Mouse (Mus musculus) embryonic facial prominence, embryonic 12.5 days (tissue): ENCODE results near the gene Gfod1. TPM values are rescaled to one million over a fixed set of nuclear protein-coding genes. Genes with fewer than 3 reads are reported as not detected.

Experiments used
- ATAC-seq: fragments of 200-750 bp; cut with Nextera tagmentation; 2 replicates; pipeline ENCODE4 v1.8.0; 2017; ENCODE audit not compliant: insufficient number of reproducible peaks, insufficient read depth, low FRiP score, low TSS enrichment
- H3K27ac ChIP-seq: fragments of 300-500 bp; sonication (generic); 2 replicates; pipeline ENCODE4 v1.5.1; 2016; ENCODE audit warnings: mild to moderate bottlenecking
- H3K27me3 ChIP-seq: fragments of 300-500 bp; sonication (generic); 2 replicates; pipeline ENCODE4 v1.6.1; 2016; ENCODE audit warnings: mild to moderate bottlenecking, moderate library complexity
- H3K36me3 ChIP-seq: fragments of 300-500 bp; sonication (generic); 2 replicates; pipeline ENCODE4 v1.6.1; 2016; ENCODE audit warnings: mild to moderate bottlenecking
- H3K4me1 ChIP-seq: fragments of 300-500 bp; sonication (generic); 2 replicates; pipeline ENCODE4 v1.6.1; 2016
- H3K4me2 ChIP-seq: fragments of 300-500 bp; sonication (generic); replicated peaks from 2 replicates; pipeline ENCODE4 v1.6.1; 2016; ENCODE audit warnings: mild to moderate bottlenecking, moderate library complexity
- H3K4me3 ChIP-seq: fragments of 300-500 bp; sonication (generic); 2 replicates; pipeline ENCODE4 v1.5.1; 2016; ENCODE audit warnings: mild to moderate bottlenecking
- H3K9ac ChIP-seq: fragments of 300-500 bp; sonication (generic); 2 replicates; pipeline ENCODE4 v1.6.1; 2016; ENCODE audit warnings: mild to moderate bottlenecking, moderate library complexity
- H3K9me3 ChIP-seq: fragments of 300-500 bp; sonication (generic); 2 replicates; pipeline ENCODE4 v1.6.1; 2016; ENCODE audit warnings: mild to moderate bottlenecking, moderate library complexity
- WGBS: fragments of 180-500 bp; shearing (Covaris S2); methylation state at CpG from one replicate; pipeline ENCODE4 v1.1.7; 2016; 5-methylcytosine and 5-hydroxymethylcytosine counted together
- polyA plus RNA-seq: library from polyadenylated mRNA; unstranded; fragments of >200 nt; fragmentation: Nextera tagmentation; extraction: Ambion mirVana; gene quantifications from 2 replicates; pipeline ENCODE4 v1.2.1, GENCODE M21; 2016

Gene Gfod1
- polyA plus RNA-seq, 1 experiment from 2014 or later = 0.87 TPM

- 75% methylated on average over 13 of the region's 13 CpGs for WGBS
- H3K9ac ChIP-seq = no peak overlapping the region
- no peak overlapping the region for H3K4me2 ChIP-seq
- no peak overlapping the region for H3K27ac ChIP-seq
- 0 out of 2 replicates have a peak, but pooled peaks cover 3% of the 10 kb centered on the region for H3K9me3 ChIP-seq
- H3K4me1 ChIP-seq = peaks cover 13% of the 10 kb centered on the region
- no peak for ATAC-seq
- H3K4me3 ChIP-seq = no peak overlapping the region
- no peaks in the 10 kb centered on the region for H3K27me3 ChIP-seq
- no peaks in the 10 kb centered on the region for H3K36me3 ChIP-seq
Observed at GRCm38 (mm10) chr13:43272303-43273135, 31.5 kb downstream of the Gfod1 start.

DNA sequence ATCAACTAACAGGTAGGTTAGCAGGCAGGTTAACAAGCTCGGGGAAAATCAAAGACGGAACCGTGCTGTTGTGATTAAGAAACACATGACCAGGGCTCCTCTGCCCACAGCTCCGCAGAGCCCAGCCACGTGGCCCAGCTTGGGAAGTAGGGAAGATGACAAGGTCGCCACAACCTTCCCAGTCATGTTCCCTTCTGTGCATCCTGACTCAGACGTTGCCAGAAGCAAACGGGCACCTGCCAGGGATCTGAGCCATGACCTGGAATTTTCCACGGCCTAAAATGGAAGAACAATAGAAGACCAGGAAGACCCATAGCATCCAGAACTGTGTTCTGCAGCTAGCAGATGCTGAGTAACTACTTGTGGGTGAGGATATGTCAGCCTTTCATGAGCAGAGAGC, 32.5 kb downstream of the Gfod1 start:
- ATAC-seq = no peak
- H3K27me3 ChIP-seq = no peaks in the 10 kb centered on the region
- no peak overlapping the region for H3K9ac ChIP-seq
- no peak overlapping the region for H3K27ac ChIP-seq
- no peak overlapping the region for H3K4me2 ChIP-seq
- no peaks in the 10 kb centered on the region for H3K36me3 ChIP-seq
- peaks cover 13% of the 10 kb centered on the region for H3K4me1 ChIP-seq
- H3K9me3 ChIP-seq = no peaks in the 10 kb centered on the region
- 73% methylated on average over 9 of the region's 9 CpGs for WGBS
- H3K4me3 ChIP-seq = no peak overlapping the region

DNA sequence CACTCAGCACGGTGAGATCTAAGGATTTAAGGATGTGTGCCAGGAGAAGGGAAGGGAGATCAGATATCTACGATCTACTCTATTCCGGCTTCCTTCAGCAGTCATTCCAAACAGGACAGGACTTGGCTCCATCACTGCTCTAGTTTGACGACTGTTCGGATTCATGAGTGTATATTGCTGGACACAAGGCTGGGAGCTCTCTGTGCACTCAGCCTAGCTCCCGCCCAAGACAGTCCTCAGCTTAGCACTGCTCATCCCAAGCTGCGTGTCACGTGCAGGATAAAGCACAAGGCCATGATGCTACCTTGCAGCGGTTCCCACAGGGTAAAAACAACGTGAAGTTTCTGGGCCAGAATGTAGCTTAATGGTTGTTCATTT, 33.8 kb downstream of the Gfod1 start:
- H3K27ac ChIP-seq = no peak overlapping the region
- peaks cover 13% of the 10 kb centered on the region for H3K4me1 ChIP-seq
- H3K9me3 ChIP-seq = no peaks in the 10 kb centered on the region
- no peaks in the 10 kb centered on the region for H3K27me3 ChIP-seq
- no peak overlapping the region for H3K4me2 ChIP-seq
- no peaks in the 10 kb centered on the region for H3K36me3 ChIP-seq
- no peak overlapping the region for H3K4me3 ChIP-seq
- H3K9ac ChIP-seq = no peak overlapping the region
- ATAC-seq = no peak
- 66% methylated on average over 10 of the region's 10 CpGs for WGBS

DNA sequence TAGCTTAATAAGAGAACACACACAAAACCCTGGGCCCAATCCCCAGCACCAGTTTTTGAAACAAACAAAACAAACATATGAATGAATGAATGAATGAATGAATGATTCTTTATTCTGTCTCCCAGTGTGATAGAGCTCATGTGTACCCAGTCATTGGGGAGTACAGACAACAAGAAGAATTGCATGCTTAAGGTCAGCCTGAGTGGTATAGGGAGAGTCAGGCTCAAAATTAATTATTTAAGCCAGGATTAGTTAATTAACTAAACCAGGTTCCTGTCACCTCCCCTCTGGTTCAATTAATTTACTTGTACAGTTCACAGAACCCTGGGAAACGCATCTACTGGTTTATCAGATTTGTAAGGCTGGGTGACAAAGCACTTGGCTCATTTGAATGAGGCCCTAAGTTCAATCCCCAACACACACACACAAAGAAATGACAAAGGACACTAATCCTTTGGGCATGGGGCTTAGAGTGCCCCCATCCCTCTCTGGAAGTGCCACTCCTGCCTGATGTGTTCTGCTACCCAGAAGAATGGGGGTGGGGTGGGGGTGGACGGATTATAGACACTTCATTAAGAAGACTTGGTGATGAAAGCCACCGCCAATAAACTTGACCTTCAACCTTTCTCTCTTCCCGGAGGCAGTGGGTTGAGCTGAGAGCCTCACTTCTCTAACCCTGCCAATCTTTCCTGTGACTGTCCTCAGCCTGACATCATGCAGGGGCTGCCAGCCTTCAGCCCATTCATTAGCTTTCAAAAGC, 34.3 kb downstream of the Gfod1 start:
- Histone ChIP-seq H3K4me1 (peaks cover 13% of the 10 kb centered on the region), H3K9me3 (no peaks in the 10 kb centered on the region), H3K4me3 (no peak overlapping the region), H3K27me3 (no peaks in the 10 kb centered on the region), H3K27ac (no peak overlapping the region), H3K4me2 (no peak overlapping the region), H3K36me3 (no peaks in the 10 kb centered on the region), H3K9ac (no peak overlapping the region)
- 37% methylated on average over 4 of the region's 4 CpGs for WGBS
- ATAC-seq = no peak

- no peaks in the 10 kb centered on the region for H3K9me3 ChIP-seq
- 45% methylated on average over 12 of the region's 12 CpGs for WGBS
- H3K36me3 ChIP-seq = no peaks in the 10 kb centered on the region
- no peak overlapping the region for H3K27ac ChIP-seq
- no peaks in the 10 kb centered on the region for H3K27me3 ChIP-seq
- H3K4me1 ChIP-seq = peaks cover 13% of the 10 kb centered on the region
- H3K9ac ChIP-seq = no peak overlapping the region
- no peak overlapping the region for H3K4me3 ChIP-seq
- H3K4me2 ChIP-seq = no peak overlapping the region
- ATAC-seq = no peak
Observed at GRCm38 (mm10) chr13:43268539-43269327, 35.2 kb downstream of the Gfod1 start.

DNA sequence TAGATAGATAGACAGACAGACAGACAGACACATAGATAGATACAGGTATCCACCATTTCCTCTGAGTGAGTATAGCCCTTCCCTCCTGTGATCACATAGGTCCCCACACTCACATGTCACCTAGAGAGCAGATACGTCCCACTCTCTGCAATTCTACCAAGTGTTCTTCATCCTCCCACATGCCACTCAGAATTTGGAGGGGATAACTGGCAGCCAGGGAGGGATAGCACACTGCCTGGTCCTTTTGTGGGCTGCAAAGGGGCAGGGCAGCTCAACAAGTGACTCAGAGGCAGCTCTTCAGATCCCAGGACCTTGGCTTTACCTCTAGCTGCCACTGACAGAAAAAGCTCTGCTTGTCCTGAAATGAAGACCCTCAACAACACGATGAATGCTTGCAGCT, 36.1 kb downstream of the Gfod1 start:
- WGBS = 81% methylated on average over 2 of the region's 2 CpGs
- no peak overlapping the region for H3K4me2 ChIP-seq
- no peak overlapping the region for H3K4me3 ChIP-seq
- no peak for ATAC-seq
- H3K4me1 ChIP-seq = peaks cover 13% of the 10 kb centered on the region
- no peak overlapping the region for H3K9ac ChIP-seq
- no peaks in the 10 kb centered on the region for H3K9me3 ChIP-seq
- H3K36me3 ChIP-seq = no peaks in the 10 kb centered on the region
- H3K27me3 ChIP-seq = no peaks in the 10 kb centered on the region
- H3K27ac ChIP-seq = no peak overlapping the region

GRCm38 (mm10) chr13:43267216-43267615, 36.8 kb downstream of the Gfod1 start:
- H3K27ac ChIP-seq = no peak overlapping the region
- no peaks in the 10 kb centered on the region for H3K27me3 ChIP-seq
- H3K9ac ChIP-seq = no peak overlapping the region
- ATAC-seq = no peak
- H3K9me3 ChIP-seq = no peaks in the 10 kb centered on the region
- H3K4me1 ChIP-seq = peaks cover 9% of the 10 kb centered on the region
- no peaks in the 10 kb centered on the region for H3K36me3 ChIP-seq
- whole genome bisulfite sequencing = 87% methylated on average over 3 of the region's 3 CpGs
- H3K4me3 ChIP-seq = no peak overlapping the region
- H3K4me2 ChIP-seq = no peak overlapping the region

- no peak for ATAC-seq
- 92% methylated on average over 10 of the region's 10 CpGs for WGBS
Observed at GRCm38 (mm10) chr13:43266333-43266732, 37.6 kb downstream of the Gfod1 start.

GRCm38 (mm10) chr13:43265116-43265515, 38.9 kb downstream of the Gfod1 start:
- Histone ChIP-seq H3K9me3 (no peaks in the 10 kb centered on the region), H3K9ac (no peak overlapping the region), H3K36me3 (no peaks in the 10 kb centered on the region), H3K27me3 (no peaks in the 10 kb centered on the region), H3K4me3 (no peak overlapping the region), H3K4me2 (no peak overlapping the region), H3K27ac (no peak overlapping the region), H3K4me1 (peaks cover 8% of the 10 kb centered on the region)
- no peak for ATAC-seq
- WGBS = 39% methylated on average over 4 of the region's 4 CpGs

More at GRCm38 (mm10) chr13:43266333-43266732, 37.6 kb downstream of the Gfod1 start:
- no peaks in the 10 kb centered on the region for H3K9me3 ChIP-seq
- H3K27me3 ChIP-seq = no peaks in the 10 kb centered on the region
- no peak overlapping the region for H3K9ac ChIP-seq
- no peak overlapping the region for H3K4me2 ChIP-seq
- H3K27ac ChIP-seq = no peak overlapping the region
- H3K4me1 ChIP-seq = peaks cover 8% of the 10 kb centered on the region
- H3K36me3 ChIP-seq = no peaks in the 10 kb centered on the region
- H3K4me3 ChIP-seq = no peak overlapping the region

DNA sequence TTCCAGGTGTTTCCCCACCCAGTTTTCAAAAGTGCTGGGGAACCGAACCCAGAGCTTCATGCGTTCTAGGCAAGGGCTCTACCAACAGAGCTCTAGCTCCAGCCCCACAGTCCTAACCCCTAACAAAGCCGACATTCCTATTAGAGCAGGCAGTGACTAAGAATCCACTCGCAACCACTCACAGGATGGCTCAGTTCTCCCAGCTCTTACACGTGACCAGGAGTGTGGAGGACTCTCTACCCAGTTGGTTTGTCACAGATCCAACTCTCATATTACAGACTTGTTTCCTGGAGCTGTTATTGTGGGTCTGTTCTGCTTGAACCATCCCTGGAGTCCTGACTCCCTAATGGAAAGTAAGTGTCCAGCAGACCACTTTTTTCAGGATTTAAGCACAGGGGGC, 40.3 kb downstream of the Gfod1 start:
- Histone ChIP-seq H3K27ac (no peak overlapping the region), H3K9me3 (no peaks in the 10 kb centered on the region), H3K4me2 (no peak overlapping the region), H3K4me3 (no peak overlapping the region), H3K4me1 (peaks cover 3% of the 10 kb centered on the region; the same call in 1 of the 2 replicates), H3K27me3 (no peaks in the 10 kb centered on the region), H3K9ac (no peak overlapping the region), H3K36me3 (no peaks in the 10 kb centered on the region)
- WGBS = 81% methylated on average over 5 of the region's 5 CpGs
- ATAC-seq = no peak

- no peak for ATAC-seq
- Histone ChIP-seq H3K4me2 (no peak overlapping the region), H3K9me3 (no peaks in the 10 kb centered on the region), H3K36me3 (no peaks in the 10 kb centered on the region), H3K27me3 (no peaks in the 10 kb centered on the region), H3K9ac (no peak overlapping the region), H3K4me3 (no peak overlapping the region), H3K27ac (no peak overlapping the region), H3K4me1 (no peaks in the 10 kb centered on the region)
- 87% methylated on average over 11 of the region's 11 CpGs for WGBS
Observed at GRCm38 (mm10) chr13:43262114-43262739, 41.7 kb downstream of the Gfod1 start.
